Mouse (Mus musculus) left cerebral cortex, postnatal 4 days (tissue): ENCODE measurements around the gene Plekhg2. TPM values are rescaled to one million over a fixed set of nuclear protein-coding genes. Genes with fewer than 3 reads are reported as not detected.

Source experiments
- DNase-seq: peaks from one replicate; pipeline ENCODE4 v3.0.0-alpha.2; 2022
- intact Hi-C: fragments of 180-260 bp; cut with DNase I; formaldehyde crosslinking; loops from one replicate; pipeline ENCODE4 v1.15.1; 2025
- total RNA-seq, 2 experiments: library from RNA; stranded (reverse); gene quantifications; 2 replicates each; pipeline ENCODE4 v1.2.3; 2021

The Plekhg2 gene
- total RNA-seq, 2 experiments from 2014 or later: 25.0 to 33.3 TPM

- DNase-seq: peak; percentile 48
- intact Hi-C loops: no loop called here
These were observed 33.0 kb downstream of the Plekhg2 start for GRCm38 (mm10) chr7:28339213-28339917.

GRCm38 (mm10) chr7:28338108-28338998, 34.0 kb downstream of the Plekhg2 start, which contains the start of gene Supt5:
Gene Supt5 (minus strand): TSS chr7:28338746.
- intact Hi-C loops: no loop called here
- peak; percentile 97 for DNase-seq

DNA sequence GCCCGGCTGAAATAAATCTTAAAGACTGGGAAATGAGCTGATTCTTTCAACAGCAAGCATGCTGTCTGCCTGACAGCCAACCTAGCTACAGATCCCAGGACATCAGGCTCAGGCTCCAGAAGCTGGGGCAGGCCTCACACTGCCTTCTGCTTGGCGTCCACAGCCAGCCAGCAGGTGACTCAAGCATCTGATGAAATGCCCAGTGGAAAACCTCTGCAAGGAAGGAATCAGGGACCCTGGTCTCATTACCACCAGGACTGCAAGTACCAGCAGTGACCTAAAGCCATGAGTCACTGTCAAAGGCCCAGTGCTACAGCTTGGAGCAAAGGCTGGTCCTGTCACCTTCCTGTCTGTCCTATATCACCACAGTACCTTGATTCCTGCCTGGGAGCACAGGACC, 36.9 kb downstream of the Plekhg2 start:
- DNase-seq: no peak
- intact Hi-C loops: no loop called here

- DNase-seq: no peak
- intact Hi-C loops: no loop called here
These were observed 37.9 kb downstream of the Plekhg2 start for GRCm38 (mm10) chr7:28334534-28334933.

- intact Hi-C loops: no loop called here
- DNase-seq: no peak
These were observed 44.1 kb downstream of the Plekhg2 start for GRCm38 (mm10) chr7:28328260-28328659.

GRCm38 (mm10) chr7:28326457-28326856, 45.9 kb downstream of the Plekhg2 start:
- no peak for DNase-seq
- intact Hi-C loops: no loop called here

- no peak for DNase-seq
- intact Hi-C loops: no loop called here
These were observed 47.1 kb downstream of the Plekhg2 start for GRCm38 (mm10) chr7:28325293-28325692.

- intact Hi-C loops: no loop called here
- no peak for DNase-seq
These were observed 50.3 kb downstream of the Plekhg2 start for GRCm38 (mm10) chr7:28321974-28322720.

- intact Hi-C loops: no loop called here
- no peak for DNase-seq
These were observed 53.7 kb downstream of the Plekhg2 start for GRCm38 (mm10) chr7:28318714-28319113.

- intact Hi-C loops: no loop called here
- no peak for DNase-seq
These were observed 54.4 kb downstream of the Plekhg2 start for GRCm38 (mm10) chr7:28318036-28318435.

GRCm38 (mm10) chr7:28311926-28312543, 60.4 kb downstream of the Plekhg2 start, which contains the start of gene Timm50:
Gene Timm50 (minus strand): TSS chr7:28312072.
- intact Hi-C loops: no loop called here
- peak; percentile 98 for DNase-seq

GRCm38 (mm10) chr7:28311151-28311925, 61.1 kb downstream of the Plekhg2 start:
- intact Hi-C loops: no loop called here
- DNase-seq: no peak

DNA sequence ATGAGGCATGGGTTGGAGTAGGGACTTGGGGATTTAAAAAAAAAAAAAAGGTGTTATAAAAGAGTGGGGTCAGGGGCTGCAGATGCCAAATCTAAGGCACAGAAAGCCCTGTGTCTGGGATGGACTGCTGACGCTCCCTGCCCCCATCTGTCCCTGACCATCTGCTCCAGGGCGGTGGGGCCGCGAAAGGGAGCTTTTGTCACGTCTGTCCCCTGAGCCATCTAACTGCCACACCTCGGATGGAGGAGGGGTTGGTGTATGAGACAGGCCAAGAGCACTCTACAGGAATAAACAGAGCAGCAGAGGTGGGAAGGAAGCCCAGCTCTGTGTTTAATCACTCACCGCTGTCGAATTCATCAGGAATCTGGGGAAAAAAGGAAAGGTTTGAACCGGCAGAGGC, 62.7 kb downstream of the Plekhg2 start:
- peak; percentile 73 for DNase-seq
- intact Hi-C loops: loop anchor here (10.0 kb wide), 1 partner anchor 125 kb away; no protein-coding TSS in a partner anchor

Other genes starting within 250 kb of the Plekhg2 start
- gene 9530053A07Rik, start 243.1 kb downstream of the Plekhg2 start, total RNA-seq: not detected
- 100 to 1,000 TPM; 113 to 121 TPM for gene Fbl, start 202.9 kb downstream of the Plekhg2 start, total RNA-seq
- gene Dyrk1b, start 193.1 kb downstream of the Plekhg2 start, total RNA-seq: 10 to 100 TPM; 27.9 TPM
- 10 to 100 TPM; 73.3 to 78.0 TPM for gene Eid2, start 104.7 kb downstream of the Plekhg2 start, total RNA-seq
- gene Eid2b, start 94.9 kb downstream of the Plekhg2 start, total RNA-seq: 10 to 100 TPM; 44.2 to 46.9 TPM
- gene Selenov, start 81.4 kb downstream of the Plekhg2 start, total RNA-seq: 1 to 10 TPM; 1.1 to 1.3 TPM
- gene Dll3, start 70.4 kb downstream of the Plekhg2 start, total RNA-seq: 1 to 10 TPM; 6.9 to 8.1 TPM
- 10 to 100 TPM; 59.7 to 66.7 TPM for gene Timm50, start 60.5 kb downstream of the Plekhg2 start, total RNA-seq
- gene Supt5, start 33.9 kb downstream of the Plekhg2 start, total RNA-seq: 100 to 1,000 TPM; 111 TPM
- 100 to 1,000 TPM; 913 to 959 TPM for gene Rps16, start 21.9 kb downstream of the Plekhg2 start, total RNA-seq
- 1 to 10 TPM; 1.9 to 2.3 TPM for gene Zfp36, start 7.7 kb upstream of the Plekhg2 start, total RNA-seq
- gene Med29, start 20.1 kb upstream of the Plekhg2 start, total RNA-seq: 10 to 100 TPM; 18.6 to 19.7 TPM
- 10 to 100 TPM; 77.7 to 86.8 TPM for gene Paf1, start 20.4 kb upstream of the Plekhg2 start, total RNA-seq
- gene Gmfg, start 64.8 kb upstream of the Plekhg2 start, total RNA-seq: 1 to 10 TPM; 2.5 to 3.3 TPM
- gene Lrfn1, start 79.4 kb upstream of the Plekhg2 start, total RNA-seq: 100 to 1,000 TPM; 125 TPM
- not detected for gene Ifnl2, start 137.9 kb upstream of the Plekhg2 start, total RNA-seq
- not detected for gene Ifnl3, start 150.2 kb upstream of the Plekhg2 start, total RNA-seq
- gene Sycn, start 168.3 kb upstream of the Plekhg2 start, total RNA-seq: not detected
- gene Nccrp1, start 174.7 kb upstream of the Plekhg2 start, total RNA-seq: not detected
- gene Samd4b, start 225.5 kb upstream of the Plekhg2 start, total RNA-seq: 10 to 100 TPM; 67.9 to 70.0 TPM
- gene Pak4, start 225.6 kb upstream of the Plekhg2 start, total RNA-seq: 10 to 100 TPM; 11.6 to 11.9 TPM